Mouse (Mus musculus): ENCODE results near the gene Dnajc16. TPM values are rescaled to one million over a fixed set of nuclear protein-coding genes. Genes with fewer than 3 reads are reported as not detected.

The Dnajc16 gene
- polyA plus RNA-seq, 1 experiment from 2014 or later, result 3.6 TPM

DNA sequence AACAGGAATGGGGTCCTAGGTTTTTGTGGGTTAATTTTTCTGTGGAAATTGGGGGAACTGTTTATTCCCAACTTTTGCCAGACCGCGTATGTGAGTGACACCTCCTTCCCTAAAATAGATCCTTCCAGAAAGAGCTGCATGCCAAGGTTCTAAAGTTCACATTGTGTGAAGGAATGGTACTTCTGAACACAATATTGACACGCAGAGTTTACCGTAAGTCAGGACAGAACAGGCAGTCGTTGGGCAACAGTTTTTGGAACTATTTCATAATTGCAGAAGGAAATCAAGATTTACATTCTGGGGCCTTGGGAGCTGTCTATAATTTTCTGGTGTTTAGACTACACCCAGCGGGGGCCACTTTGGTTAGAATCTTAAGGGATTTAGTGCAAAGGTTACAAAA is 68.8 kb downstream of the Dnajc16 start:
- H3K27ac ChIP-seq, result peak overlapping the region; percentile 54; the same call in 1 of the 2 replicates
- peak overlapping the region; percentile 67 for H3K4me2 ChIP-seq
- no peaks in the 10 kb centered on the region for H3K9me3 ChIP-seq
- H3K4me3 ChIP-seq, result peak overlapping the region; percentile 97
- no peak overlapping the region for H3K9ac ChIP-seq
- H3K27me3 ChIP-seq, result no peaks in the 10 kb centered on the region
- H3K4me1 ChIP-seq, result peaks cover 16% of the 10 kb centered on the region
- H3K36me3 ChIP-seq, result 0 out of 2 replicates have a peak, but pooled peaks cover 5% of the 10 kb centered on the region
- 52% methylated on average over 6 of the region's 6 CpGs for WGBS
- ATAC-seq (ENCODE audit: insufficient number of reproducible peaks, low FRiP score, low TSS enrichment, low read depth), result no peak

DNA sequence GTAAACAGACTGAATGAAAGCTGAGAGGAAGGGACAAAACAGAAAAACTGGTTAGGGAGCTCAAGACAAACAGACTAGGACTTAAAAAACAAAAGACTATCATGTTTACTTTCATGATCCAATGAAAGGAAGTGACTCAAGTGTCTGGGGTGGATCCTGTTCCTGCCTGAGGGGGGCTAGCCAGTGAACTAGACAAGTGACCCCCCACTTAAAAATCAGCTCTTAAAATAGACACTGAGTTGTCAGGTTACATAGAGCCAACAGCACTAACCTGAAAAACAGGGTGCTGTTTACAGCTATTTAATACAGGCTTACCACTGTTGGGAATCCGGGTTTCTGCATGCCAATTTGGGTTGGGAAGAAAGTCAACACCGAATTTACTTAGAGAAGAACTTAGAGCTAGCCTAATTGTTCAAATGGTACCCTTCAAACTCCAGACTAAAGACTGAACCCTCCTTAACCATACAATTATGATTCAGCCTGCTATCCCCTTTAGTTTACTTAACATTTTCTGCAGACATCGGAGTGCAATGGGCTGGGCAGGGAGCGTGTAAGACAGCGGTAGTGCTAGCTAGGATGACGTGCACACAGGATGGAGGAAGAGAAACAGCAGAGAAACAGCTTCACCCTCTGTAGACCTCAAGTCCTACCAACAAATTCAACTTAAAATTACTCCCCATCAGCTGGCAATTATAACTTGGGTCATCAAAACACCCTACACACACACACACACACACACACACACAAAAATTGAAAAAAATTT is 69.8 kb downstream of the Dnajc16 start:
- Histone ChIP-seq H3K4me3 (no peak overlapping the region), H3K9me3 (no peaks in the 10 kb centered on the region), H3K4me2 (peak overlapping the region; percentile 67; the same call in 1 of the 2 replicates), H3K27me3 (no peaks in the 10 kb centered on the region), H3K36me3 (0 out of 2 replicates have a peak, but pooled peaks cover 6% of the 10 kb centered on the region), H3K9ac (0 out of 2 replicates have a peak overlapping the region, but pooled peaks have one; percentile 7), H3K4me1 (peaks cover 16% of the 10 kb centered on the region), H3K27ac (no peak overlapping the region; the same call in 1 of the 2 replicates)
- WGBS, result 72% methylated on average over 6 of the region's 6 CpGs
- ATAC-seq (ENCODE audit: insufficient number of reproducible peaks, low FRiP score, low TSS enrichment, low read depth), result no peak

DNA sequence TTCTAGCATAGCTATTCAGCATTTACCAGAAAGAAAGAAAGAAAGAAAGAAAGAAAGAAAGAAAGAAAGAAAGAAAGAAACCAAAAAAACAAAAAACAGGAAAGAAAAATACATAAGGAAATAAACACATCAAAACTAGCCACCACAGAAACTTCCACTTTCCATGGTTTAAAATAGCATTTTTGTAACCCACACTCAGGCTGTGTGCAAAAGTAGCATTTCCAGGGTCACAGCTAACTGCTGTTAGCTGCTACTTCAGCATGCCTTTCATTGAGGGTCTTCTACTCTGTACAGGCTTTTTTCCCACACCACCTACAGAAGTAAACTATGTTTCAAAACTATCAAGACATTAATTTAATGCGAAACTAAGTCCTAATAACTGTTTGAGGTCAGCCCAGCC is 71.4 kb downstream of the Dnajc16 start:
- Histone ChIP-seq H3K9me3 (no peaks in the 10 kb centered on the region), H3K36me3 (peaks cover 12% of the 10 kb centered on the region; the same call in 1 of the 2 replicates), H3K27me3 (no peaks in the 10 kb centered on the region), H3K4me2 (no peak overlapping the region), H3K27ac (no peak overlapping the region), H3K4me1 (peaks cover 29% of the 10 kb centered on the region), H3K4me3 (no peak overlapping the region), H3K9ac (no peak overlapping the region)
- ATAC-seq (ENCODE audit: insufficient number of reproducible peaks, low FRiP score, low TSS enrichment, low read depth), result no peak
- WGBS, result 91% methylated on average over 1 of the region's 1 CpGs

DNA sequence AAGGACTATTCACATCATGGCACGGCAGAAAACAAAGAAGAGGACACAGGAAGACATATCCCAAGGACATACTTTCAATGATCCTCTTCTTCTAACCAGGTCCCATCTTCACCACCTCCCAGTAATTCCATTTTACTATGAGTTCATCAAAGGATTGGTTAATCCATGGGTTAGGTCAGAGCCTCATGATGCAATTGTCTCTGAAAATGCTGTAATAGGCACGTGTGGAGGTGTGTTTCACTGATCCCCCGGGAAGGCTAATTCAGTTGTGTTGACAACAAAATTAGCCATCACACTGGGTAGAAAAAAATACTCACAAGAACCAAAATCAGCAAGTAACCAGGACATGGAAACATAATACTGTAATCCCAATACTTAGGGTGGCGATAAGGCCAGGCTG is 73.1 kb downstream of the Dnajc16 start:
- Histone ChIP-seq H3K4me1 (peaks cover 30% of the 10 kb centered on the region), H3K36me3 (peaks cover 25% of the 10 kb centered on the region; the same call in 1 of the 2 replicates), H3K4me2 (no peak overlapping the region), H3K27ac (no peak overlapping the region), H3K27me3 (no peaks in the 10 kb centered on the region), H3K9ac (no peak overlapping the region), H3K4me3 (no peak overlapping the region), H3K9me3 (no peaks in the 10 kb centered on the region)
- ATAC-seq (ENCODE audit: insufficient number of reproducible peaks, low FRiP score, low TSS enrichment, low read depth), result no peak
- WGBS, result 81% methylated on average over 4 of the region's 4 CpGs

DNA sequence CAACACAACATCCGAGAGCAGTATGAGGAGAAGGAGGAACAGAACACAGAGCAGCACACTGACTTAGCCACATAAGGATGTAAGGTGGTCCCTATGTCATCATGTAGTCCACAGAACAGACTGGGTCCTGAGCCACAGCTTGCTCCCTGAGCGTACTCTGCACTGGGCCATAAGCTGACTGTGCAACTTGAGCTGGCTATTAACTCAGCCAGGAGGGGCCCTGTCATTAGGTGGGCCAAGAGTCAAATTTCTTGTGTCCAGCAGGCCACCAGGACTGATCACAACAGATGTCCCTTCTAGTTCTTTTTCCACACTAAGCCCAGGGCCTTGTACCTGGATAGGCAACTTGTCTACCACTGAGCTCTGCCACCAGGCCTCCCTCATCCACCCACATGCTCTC is 75.7 kb downstream of the Dnajc16 start:
- WGBS, result 55% methylated on average over 2 of the region's 2 CpGs
- Histone ChIP-seq H3K9me3 (no peaks in the 10 kb centered on the region), H3K9ac (no peak overlapping the region), H3K36me3 (peaks cover 43% of the 10 kb centered on the region), H3K4me2 (no peak overlapping the region), H3K4me3 (no peak overlapping the region), H3K4me1 (peaks cover 23% of the 10 kb centered on the region), H3K27me3 (no peaks in the 10 kb centered on the region), H3K27ac (peak overlapping the region; percentile 35; the same call in 1 of the 2 replicates)
- peak; percentile 24; the same call in 1 of the 2 replicates for ATAC-seq (ENCODE audit: insufficient number of reproducible peaks, low FRiP score, low TSS enrichment, low read depth)

DNA sequence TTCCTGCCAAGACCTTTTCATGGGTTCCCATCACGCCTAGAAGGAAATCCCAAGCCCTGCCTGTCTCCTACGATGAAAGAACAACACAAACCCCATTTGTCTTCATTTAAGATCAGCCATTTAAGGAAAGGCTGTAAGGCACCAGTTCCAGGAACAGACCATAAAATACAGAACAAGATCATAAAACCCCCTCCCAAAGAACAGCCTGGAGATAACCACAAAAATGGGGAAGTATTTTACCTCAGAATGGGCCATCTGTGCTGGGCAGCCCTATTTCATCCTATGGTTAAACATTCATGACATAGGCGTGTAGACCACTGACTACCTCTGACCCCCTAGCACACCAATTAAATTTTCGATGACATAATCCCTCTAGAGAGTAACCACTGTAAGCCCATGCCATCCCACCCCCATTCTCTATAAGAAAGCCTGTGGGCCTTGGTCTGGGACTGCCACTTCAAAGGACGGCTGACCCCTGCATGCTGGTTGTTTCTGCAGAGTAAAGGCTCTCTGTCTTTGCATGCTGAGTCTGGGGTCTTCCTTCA is 77.1 kb downstream of the Dnajc16 start:
- Histone ChIP-seq H3K4me2 (no peak overlapping the region), H3K36me3 (peaks cover 56% of the 10 kb centered on the region), H3K27ac (no peak overlapping the region), H3K27me3 (no peaks in the 10 kb centered on the region), H3K4me1 (peaks cover 18% of the 10 kb centered on the region), H3K4me3 (no peak overlapping the region), H3K9me3 (no peaks in the 10 kb centered on the region), H3K9ac (no peak overlapping the region)
- ATAC-seq (ENCODE audit: insufficient number of reproducible peaks, low FRiP score, low TSS enrichment, low read depth), result no peak
- WGBS, result 38% methylated on average over 5 of the region's 5 CpGs

DNA sequence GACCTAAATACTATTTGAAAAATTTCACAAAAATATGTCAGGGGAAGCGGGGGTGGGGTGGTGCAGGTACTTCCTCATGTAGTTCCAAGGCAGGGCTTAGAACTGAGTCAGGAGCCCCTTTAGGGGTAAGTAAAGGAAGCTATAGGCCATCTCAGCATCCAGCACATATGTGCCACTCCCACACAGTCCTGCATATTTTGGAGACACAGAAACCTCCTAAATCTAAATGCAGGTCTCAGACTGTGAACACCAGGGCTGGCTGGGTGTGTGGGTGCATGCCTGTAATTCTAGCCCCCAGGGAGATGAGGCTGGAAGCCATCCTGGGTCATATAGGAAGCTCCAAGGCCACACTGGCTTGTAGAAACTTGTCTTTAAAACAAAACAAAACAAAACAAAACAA is 79.5 kb downstream of the Dnajc16 start:
- Histone ChIP-seq H3K36me3 (peaks cover 78% of the 10 kb centered on the region), H3K27ac (no peak overlapping the region), H3K27me3 (no peaks in the 10 kb centered on the region), H3K9me3 (no peaks in the 10 kb centered on the region), H3K9ac (no peak overlapping the region), H3K4me2 (no peak overlapping the region), H3K4me1 (peaks cover 18% of the 10 kb centered on the region), H3K4me3 (no peak overlapping the region)
- ATAC-seq (ENCODE audit: insufficient number of reproducible peaks, low FRiP score, low TSS enrichment, low read depth), result no peak
- WGBS, result 94% methylated on average over 1 of the region's 1 CpGs

Other genes starting within 250 kb of the Dnajc16 start
- gene Fblim1, start 184.8 kb downstream of the Dnajc16 start, polyA plus RNA-seq (2015; fragmentation: Nextera tagmentation; extraction: Ambion mirVana), result 27.1 and 29.3 TPM in 2 replicates
- 0.20 and 0.29 TPM in 2 replicates for gene Tmem82, start 172.3 kb downstream of the Dnajc16 start, polyA plus RNA-seq (2015; fragmentation: Nextera tagmentation; extraction: Ambion mirVana)
- 0.14 and 0.52 TPM in 2 replicates for gene Slc25a34, start 167.1 kb downstream of the Dnajc16 start, polyA plus RNA-seq (2015; fragmentation: Nextera tagmentation; extraction: Ambion mirVana)
- 5.8 and 6.5 TPM in 2 replicates for gene Plekhm2, start 126.0 kb downstream of the Dnajc16 start, polyA plus RNA-seq (2015; fragmentation: Nextera tagmentation; extraction: Ambion mirVana)
- 0.45 TPM in 1 of 2 replicates, not detected in the other for gene Rsc1a1, start 105.3 kb downstream of the Dnajc16 start, polyA plus RNA-seq (2015; fragmentation: Nextera tagmentation; extraction: Ambion mirVana)
- gene Ddi2, start 67.5 kb downstream of the Dnajc16 start, polyA plus RNA-seq (2015; fragmentation: Nextera tagmentation; extraction: Ambion mirVana), result 21.4 and 22.5 TPM in 2 replicates
- 0.41 TPM in 1 of 2 replicates, not detected in the other for gene Agmat, start 44.3 kb downstream of the Dnajc16 start, polyA plus RNA-seq (2015; fragmentation: Nextera tagmentation; extraction: Ambion mirVana)
- 13.3 and 14.7 TPM in 2 replicates for gene Casp9, start 2.7 kb upstream of the Dnajc16 start, polyA plus RNA-seq (2015; fragmentation: Nextera tagmentation; extraction: Ambion mirVana)
- 0.20 TPM in 1 of 2 replicates, not detected in the other for gene Cela2a, start 35.2 kb upstream of the Dnajc16 start, polyA plus RNA-seq (2015; fragmentation: Nextera tagmentation; extraction: Ambion mirVana)
- not detected in 2 replicates for gene Ctrc, start 55.4 kb upstream of the Dnajc16 start, polyA plus RNA-seq (2015; fragmentation: Nextera tagmentation; extraction: Ambion mirVana)
- gene Efhd2, start 84.0 kb upstream of the Dnajc16 start, polyA plus RNA-seq (2015; fragmentation: Nextera tagmentation; extraction: Ambion mirVana), result 76.0 and 86.0 TPM in 2 replicates
- 3.9 and 5.5 TPM in 2 replicates for gene Fhad1, start 224.2 kb upstream of the Dnajc16 start, polyA plus RNA-seq (2015; fragmentation: Nextera tagmentation; extraction: Ambion mirVana)